Mouse (Mus musculus) thymus, adult 2 months (tissue): ENCODE results near the gene Tmem184b.

Experiments used
- CTCF ChIP-seq: fragments of 200-500 bp; IDR thresholded peaks from 2 replicates; pipeline ENCODE4 v1.5.1; 2012; ENCODE audit warnings: mild to moderate bottlenecking, control low read depth, low read length, moderate library complexity, borderline replicate concordance; ENCODE audit not compliant: control insufficient read depth, poor library complexity, insufficient read depth; ENCODE audit errors: extremely low read depth
- POLR2A ChIP-seq: fragments of 200-500 bp; IDR thresholded peaks from 2 replicates; pipeline ENCODE4 v1.6.1; 2012; ENCODE audit warnings: mild to moderate bottlenecking, low read length, control low read depth, moderate library complexity; ENCODE audit not compliant: control insufficient read depth, poor library complexity, insufficient read depth; ENCODE audit errors: extremely low read depth

DNA sequence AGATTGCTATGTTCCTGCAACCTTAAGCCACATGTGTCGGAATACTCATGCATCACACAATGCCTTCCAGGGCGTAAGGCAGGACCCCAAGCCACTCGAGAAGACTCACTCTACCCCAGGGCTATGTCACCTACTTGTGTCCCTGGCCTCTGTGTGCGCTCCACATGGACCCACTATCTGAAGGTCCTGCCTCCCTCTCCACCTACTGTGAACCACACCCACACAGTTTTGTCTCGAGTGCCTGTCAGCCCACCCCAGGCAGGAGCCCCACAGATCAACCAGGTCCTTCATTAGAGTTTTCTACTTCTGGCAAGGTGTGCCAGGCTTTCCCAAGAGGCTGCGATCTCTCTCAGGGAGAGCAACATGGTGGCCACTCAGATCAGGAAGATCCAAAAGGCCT lies 8.1 kb downstream of the Tmem184b start:
- TF ChIP-seq CTCF (no peak), POLR2A (no peak)
